Mouse (Mus musculus) natural killer cell, adult 2 months (primary cell): Measurements from ENCODE around the gene Ctxn1.

Source experiments
- DNase-seq, 2 experiments: peaks; one replicate each; pipeline ENCODE4 v3.0.0; 2022; ENCODE audit warnings: low spot score in 2 of 2

Ctxn1 gene

DNA sequence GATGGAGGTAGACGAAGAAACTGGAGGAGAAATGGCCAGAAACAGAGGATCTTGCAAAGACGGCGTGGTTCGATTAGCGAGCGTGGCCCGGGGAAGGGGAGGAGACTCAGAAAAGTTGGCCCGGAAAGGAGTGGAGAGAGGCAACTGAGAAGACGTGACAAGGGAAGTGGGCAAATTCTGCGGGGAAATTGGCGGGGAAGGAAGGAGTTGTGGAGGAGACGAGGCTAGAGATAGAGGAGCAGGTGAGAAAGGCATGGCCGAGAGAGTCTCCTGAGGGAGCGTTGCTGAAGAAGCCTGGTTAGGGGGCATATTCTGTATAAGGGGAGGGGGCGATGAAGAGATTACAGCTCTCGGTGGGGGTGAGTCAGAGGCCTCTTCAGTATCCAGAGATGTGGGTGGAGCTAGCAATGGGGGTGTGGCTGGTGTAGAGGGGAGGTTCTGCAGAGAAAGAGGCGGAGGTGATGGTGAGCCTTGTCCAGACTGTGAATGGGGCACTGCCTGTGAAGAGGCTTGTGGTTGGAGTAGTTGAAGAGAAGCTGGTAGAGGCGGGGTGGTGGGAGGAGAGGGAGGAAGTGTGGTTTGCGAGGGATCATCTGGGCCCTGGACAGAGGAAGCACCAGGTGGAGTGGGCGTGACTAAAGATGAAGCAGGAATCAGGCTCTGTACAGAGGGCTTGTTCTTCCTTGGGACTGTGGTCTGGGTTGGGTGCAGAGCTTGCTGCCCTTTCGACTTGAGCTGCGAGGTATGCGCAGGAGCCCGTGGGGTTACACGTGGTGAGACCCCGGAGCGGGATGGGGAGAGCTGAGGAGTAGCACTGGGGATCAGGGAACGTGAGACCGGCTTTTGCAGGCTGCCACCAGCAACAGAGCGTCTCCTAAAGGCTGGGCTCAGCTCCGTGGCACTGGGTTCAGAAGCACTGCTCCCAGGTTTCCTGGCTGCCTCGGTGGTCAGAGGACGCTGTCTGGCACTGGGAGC lies 44.8 kb downstream of the Ctxn1 start:
- DNase-seq = peak; percentile 85 to 94

GRCm38 (mm10) chr8:4213210-4214005 lies 45.7 kb downstream of the Ctxn1 start:
- peak; percentile 46 to 61 for DNase-seq

- DNase-seq = peak in 1 of 2 experiments; percentile 16
Observed at GRCm38 (mm10) chr8:4212809-4213209, 46.3 kb downstream of the Ctxn1 start.

GRCm38 (mm10) chr8:4211097-4211496 lies 48.0 kb downstream of the Ctxn1 start:
- no peak for DNase-seq
